Mouse (Mus musculus) adipocyte (in vitro differentiated cells): ENCODE results near the gene Fndc11.

Experiments used
- DNase-seq: peaks from one replicate; pipeline ENCODE4 v3.0.0-alpha.2; 2016; ENCODE audit warnings: low spot score

Gene Fndc11

DNA sequence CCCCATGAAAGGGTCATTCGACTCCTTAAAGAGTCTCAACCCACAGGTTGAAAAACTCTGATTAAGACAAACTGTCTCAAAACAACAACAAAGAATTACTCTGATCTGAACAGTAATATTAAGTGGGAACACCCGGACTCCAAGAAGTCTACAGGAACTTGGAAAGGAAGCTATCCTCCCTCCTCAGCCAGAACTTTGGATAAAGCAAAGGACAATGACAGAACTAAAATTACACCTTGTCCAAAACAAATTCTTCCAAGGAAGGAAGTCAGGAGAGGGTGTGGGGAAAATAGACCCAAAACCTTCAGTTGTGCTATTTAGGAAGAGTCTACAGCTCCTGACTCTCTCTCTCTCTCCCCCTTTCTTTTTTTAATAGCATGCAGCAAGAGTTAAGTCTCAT, 52.3 kb downstream of the Fndc11 start:
- DNase-seq: no peak
